Mouse (Mus musculus): ENCODE data around the gene Srprb. TPM values are rescaled to one million over a fixed set of nuclear protein-coding genes. Genes with fewer than 3 reads are reported as not detected.
A peak's percentile ranks its signal among the peaks of the same experiment; 100 is the strongest.
"Not testable (repeated sequence)": the region's sequence is repeated elsewhere in the genome, so short reads cannot be mapped to it uniquely, and the experiment has no call there.

Srprb gene
- polyA plus RNA-seq, 1 experiment from 2014 or later, result 51.5 TPM

DNA sequence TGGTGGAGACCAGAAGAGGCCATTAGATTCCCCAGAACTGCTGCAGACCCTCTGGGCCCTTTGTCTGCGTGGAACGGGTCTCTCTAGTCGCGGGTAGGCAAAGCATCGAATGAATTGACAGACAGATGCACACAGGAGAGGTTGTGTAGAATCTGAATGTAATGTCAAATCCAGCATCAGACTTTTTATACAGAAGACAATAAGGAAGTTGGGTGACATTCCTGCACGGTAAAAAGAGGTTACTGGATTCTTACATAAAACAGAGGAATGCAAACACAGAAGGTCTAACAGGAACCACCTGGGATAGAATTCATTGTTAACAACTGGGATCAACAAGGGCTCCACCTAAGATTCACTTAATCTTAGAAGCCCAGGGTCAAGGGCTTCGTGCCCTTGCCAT lies 46.8 kb downstream of the Srprb start:
- peaks cover 42% of the 10 kb centered on the region for H3K36me3 ChIP-seq
- 85% methylated on average over 7 of the region's 7 CpGs for WGBS

DNA sequence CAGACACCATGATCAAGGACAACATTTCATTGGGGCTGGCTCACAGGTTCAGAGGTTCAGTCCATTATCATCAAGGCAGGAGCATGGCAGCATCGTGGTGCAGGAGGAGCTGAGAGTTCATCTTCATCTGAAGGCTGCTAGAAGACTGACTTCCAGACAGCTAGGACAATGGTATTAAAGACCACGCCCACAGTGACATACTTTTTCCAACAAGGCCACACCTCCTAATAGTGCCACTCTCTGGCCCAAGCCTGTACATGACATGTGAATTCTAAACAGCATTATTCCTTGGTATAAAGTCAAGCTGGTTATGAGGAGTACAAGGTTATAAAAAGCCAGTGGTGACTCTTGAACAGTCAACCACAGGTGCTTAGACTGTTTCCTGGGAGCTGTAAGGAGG lies 47.4 kb downstream of the Srprb start:
- H3K4me2 ChIP-seq, result no peak overlapping the region
- no peaks in the 10 kb centered on the region for H3K27me3 ChIP-seq
- H3K4me3 ChIP-seq, result no peak overlapping the region
- peaks cover 41% of the 10 kb centered on the region for H3K36me3 ChIP-seq
- no peak overlapping the region for H3K27ac ChIP-seq (replicated peaks)
- no peak for ATAC-seq (ENCODE audit: low read depth)
- no peak overlapping the region for H3K9ac ChIP-seq
- H3K4me1 ChIP-seq (replicated peaks), result peaks cover 16% of the 10 kb centered on the region
- WGBS, result 90% methylated on average over 2 of the region's 2 CpGs
- H3K9me3 ChIP-seq, result 0 out of 2 replicates have a peak, but pooled peaks cover 3% of the 10 kb centered on the region

More for the DNA sequence above, 46.8 kb downstream of the Srprb start:
- H3K9ac ChIP-seq; H3K27ac ChIP-seq (replicated peaks); H3K27me3 ChIP-seq; H3K4me2 ChIP-seq; ATAC-seq (ENCODE audit: low read depth); H3K9me3 ChIP-seq; H3K4me3 ChIP-seq: not testable (repeated sequence)
- peaks cover 16% of the 10 kb centered on the region for H3K4me1 ChIP-seq (replicated peaks)

DNA sequence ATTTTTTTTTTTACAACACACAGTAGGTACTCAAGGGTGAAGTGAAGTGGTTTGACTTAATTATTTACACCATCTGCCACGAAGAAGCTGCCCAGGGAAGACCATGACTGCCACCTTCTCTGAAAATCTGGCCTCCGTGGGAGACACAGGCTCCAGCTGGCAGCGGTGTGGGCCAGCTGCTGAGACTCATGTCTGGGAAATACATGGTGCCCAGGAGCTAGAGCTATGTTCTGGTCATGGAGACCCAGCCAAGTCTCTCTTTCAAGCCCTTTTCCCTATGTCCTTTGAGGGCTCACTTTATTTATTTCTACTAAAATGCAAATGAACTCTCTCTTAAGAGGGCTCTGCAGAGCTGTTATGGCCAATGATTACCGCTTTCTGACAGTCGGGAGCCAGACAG lies 48.7 kb downstream of the Srprb start:
- Histone ChIP-seq H3K4me3 (no peak overlapping the region), H3K27ac (replicated peaks) (peak overlapping the region; percentile 70), H3K36me3 (peaks cover 28% of the 10 kb centered on the region; the same call in 1 of the 2 replicates), H3K4me2 (no peak overlapping the region), H3K4me1 (replicated peaks) (peaks cover 21% of the 10 kb centered on the region), H3K9me3 (0 out of 2 replicates have a peak, but pooled peaks cover 3% of the 10 kb centered on the region), H3K9ac (no peak overlapping the region; the same call in 1 of the 2 replicates), H3K27me3 (no peaks in the 10 kb centered on the region)
- ATAC-seq (ENCODE audit: low read depth), result no peak
- 48% methylated on average over 5 of the region's 5 CpGs for WGBS

DNA sequence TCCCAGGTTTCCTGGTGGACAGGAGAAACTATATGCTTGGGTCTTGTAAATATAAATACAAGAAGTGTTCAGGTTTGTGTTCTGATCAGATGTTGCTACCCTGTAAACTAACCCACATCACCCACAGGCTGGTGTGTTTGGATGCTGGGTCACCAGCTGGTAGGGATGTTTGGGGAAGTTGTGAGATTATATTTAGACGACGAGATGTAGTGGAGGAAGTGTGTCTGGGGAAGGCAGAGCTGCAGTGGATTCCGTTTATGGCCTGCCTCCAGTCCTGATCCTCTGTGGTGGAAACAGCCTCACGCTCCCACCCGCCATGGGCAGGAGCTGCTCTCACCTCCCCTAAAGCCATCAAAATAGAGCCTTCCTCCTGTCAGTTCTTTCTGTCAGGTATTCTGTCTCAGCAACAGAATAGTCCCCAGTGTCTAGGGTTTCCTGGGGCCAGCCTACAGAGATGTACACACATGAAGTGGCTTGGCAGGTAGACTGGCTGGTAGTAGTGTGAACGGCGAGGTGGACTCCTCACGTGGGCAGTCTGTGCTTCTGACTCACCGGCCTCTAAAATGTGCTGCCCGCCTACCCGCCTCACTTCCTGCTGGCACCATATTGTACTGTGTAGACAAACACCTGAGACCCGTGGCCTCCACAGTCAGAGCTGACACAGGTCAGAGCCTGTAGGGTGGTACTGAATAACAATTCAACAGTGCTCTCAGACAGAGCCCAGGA lies 52.7 kb downstream of the Srprb start:
- Histone ChIP-seq H3K4me2 (no peak overlapping the region), H3K27ac (replicated peaks) (no peak overlapping the region), H3K9me3 (0 out of 2 replicates have a peak, but pooled peaks cover 3% of the 10 kb centered on the region), H3K27me3 (no peaks in the 10 kb centered on the region), H3K4me1 (replicated peaks) (peaks cover 59% of the 10 kb centered on the region), H3K4me3 (no peak overlapping the region), H3K36me3 (peaks cover 16% of the 10 kb centered on the region; the same call in 1 of the 2 replicates), H3K9ac (no peak overlapping the region)
- 91% methylated on average over 12 of the region's 12 CpGs for WGBS
- ATAC-seq (ENCODE audit: low read depth), result no peak

DNA sequence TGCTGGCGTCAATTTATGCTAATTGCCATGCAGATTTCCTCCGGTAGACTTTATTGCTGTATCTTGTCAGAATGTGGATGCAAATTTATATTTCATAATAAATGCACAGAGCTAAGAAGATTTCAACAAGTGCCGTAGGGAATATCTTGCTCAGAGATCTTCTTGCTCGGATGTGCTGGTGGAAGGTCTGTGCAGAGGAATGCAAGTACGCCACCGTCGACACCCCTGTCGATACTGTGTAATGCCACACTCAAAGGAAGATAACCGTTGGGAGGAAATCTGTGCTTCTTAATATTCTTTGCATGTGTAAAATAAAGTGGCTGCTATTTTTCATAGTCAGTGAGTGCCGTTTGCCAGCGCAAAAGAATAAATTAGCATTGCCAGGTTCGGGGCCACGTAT lies 54.8 kb downstream of the Srprb start:
- H3K36me3 ChIP-seq, result peaks cover 28% of the 10 kb centered on the region
- H3K4me1 ChIP-seq (replicated peaks), result peaks cover 53% of the 10 kb centered on the region
- 0 out of 2 replicates have a peak, but pooled peaks cover 3% of the 10 kb centered on the region for H3K9me3 ChIP-seq
- no peak overlapping the region for H3K4me3 ChIP-seq
- no peaks in the 10 kb centered on the region for H3K27me3 ChIP-seq
- peak; percentile 54 for ATAC-seq (ENCODE audit: low read depth)
- H3K9ac ChIP-seq, result 0 out of 2 replicates have a peak overlapping the region, but pooled peaks have one; percentile 13
- H3K4me2 ChIP-seq, result peak overlapping the region; percentile 30
- 34% methylated on average over 13 of the region's 13 CpGs for WGBS
- peak overlapping the region; percentile 82 for H3K27ac ChIP-seq (replicated peaks)

DNA sequence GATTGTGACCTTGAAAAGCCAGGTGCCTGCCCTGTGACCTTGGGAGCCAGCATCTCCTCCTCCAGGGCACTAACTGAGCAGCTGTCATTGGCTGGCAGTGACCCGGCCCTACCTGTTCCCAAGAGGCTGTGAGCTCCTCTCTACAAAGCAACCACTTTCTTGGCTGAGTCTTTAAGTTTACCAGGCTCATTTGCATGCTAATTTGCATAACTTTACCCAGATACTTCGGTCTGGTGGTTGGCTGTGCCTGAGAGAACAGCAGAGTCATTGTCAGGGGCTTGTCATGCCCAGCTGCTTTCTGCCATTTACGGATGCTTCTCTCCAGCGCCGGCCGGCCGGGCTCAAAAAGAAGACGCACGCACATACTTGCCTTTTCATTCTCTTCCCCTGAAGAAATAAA lies 55.2 kb downstream of the Srprb start:
- 14% methylated on average over 9 of the region's 9 CpGs for WGBS
- Histone ChIP-seq H3K4me2 (peak overlapping the region; percentile 30), H3K9ac (0 out of 2 replicates have a peak overlapping the region, but pooled peaks have one; percentile 13), H3K9me3 (0 out of 2 replicates have a peak, but pooled peaks cover 3% of the 10 kb centered on the region), H3K27ac (replicated peaks) (peak overlapping the region; percentile 82), H3K36me3 (peaks cover 28% of the 10 kb centered on the region), H3K4me3 (no peak overlapping the region), H3K4me1 (replicated peaks) (peaks cover 53% of the 10 kb centered on the region), H3K27me3 (no peaks in the 10 kb centered on the region)
- peak; percentile 76 for ATAC-seq (ENCODE audit: low read depth)

DNA sequence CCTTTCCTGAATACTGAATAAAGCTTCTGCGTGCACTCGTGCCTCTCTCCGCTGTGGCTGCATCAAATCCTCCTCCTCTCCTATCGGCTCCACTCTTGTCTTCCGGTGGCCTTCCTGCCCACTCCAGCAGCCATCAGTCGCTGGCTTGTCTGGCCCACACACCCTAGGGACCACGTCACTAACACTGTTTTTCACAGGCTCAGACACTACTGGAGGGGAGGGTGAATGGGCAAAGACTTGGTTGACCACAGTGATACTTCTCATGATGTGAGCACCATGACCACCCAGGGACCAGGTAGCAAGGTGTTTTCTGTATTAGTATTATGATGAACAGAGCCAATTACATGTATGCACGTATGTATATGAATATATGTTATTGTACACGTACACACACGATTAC lies 55.7 kb downstream of the Srprb start:
- 53% methylated on average over 10 of the region's 10 CpGs for WGBS

DNA sequence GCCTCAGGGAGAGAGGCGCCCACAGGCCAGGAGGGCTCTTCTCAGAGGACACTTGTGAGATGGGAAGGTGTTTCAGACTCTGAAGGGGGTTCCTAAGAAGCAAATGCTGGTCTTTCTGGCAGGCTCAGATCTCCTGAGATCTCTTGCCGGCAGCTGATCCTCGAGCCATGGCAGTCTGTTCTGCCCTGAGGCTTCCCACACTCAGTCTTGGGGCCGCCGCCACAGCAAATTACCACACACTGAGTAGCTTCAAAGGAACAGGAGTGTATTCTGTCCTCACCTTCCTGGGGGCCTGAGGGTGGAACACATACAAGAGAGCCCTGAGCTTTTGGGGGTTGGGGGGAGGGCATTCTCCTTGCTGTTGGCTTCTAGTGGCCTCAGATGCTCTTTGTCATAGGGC lies 56.6 kb downstream of the Srprb start:
- H3K4me1 ChIP-seq (replicated peaks), result peaks cover 58% of the 10 kb centered on the region
- H3K27me3 ChIP-seq, result no peaks in the 10 kb centered on the region
- peaks cover 37% of the 10 kb centered on the region for H3K36me3 ChIP-seq
- H3K9me3 ChIP-seq, result 0 out of 2 replicates have a peak, but pooled peaks cover 1% of the 10 kb centered on the region
- no peak for ATAC-seq (ENCODE audit: low read depth)
- H3K9ac ChIP-seq, result no peak overlapping the region
- WGBS, result 38% methylated on average over 5 of the region's 5 CpGs
- H3K4me2 ChIP-seq, result no peak overlapping the region
- peak overlapping the region; percentile 82 for H3K27ac ChIP-seq (replicated peaks)
- no peak overlapping the region for H3K4me3 ChIP-seq

More for the DNA sequence above, 55.7 kb downstream of the Srprb start:
- H3K4me1 ChIP-seq (replicated peaks), result peaks cover 53% of the 10 kb centered on the region
- no peaks in the 10 kb centered on the region for H3K27me3 ChIP-seq
- peak overlapping the region; percentile 82 for H3K27ac ChIP-seq (replicated peaks)
- 0 out of 2 replicates have a peak, but pooled peaks cover 3% of the 10 kb centered on the region for H3K9me3 ChIP-seq
- H3K36me3 ChIP-seq, result peaks cover 33% of the 10 kb centered on the region
- ATAC-seq (ENCODE audit: low read depth), result peak; percentile 48
- no peak overlapping the region for H3K4me3 ChIP-seq
- no peak overlapping the region for H3K4me2 ChIP-seq
- H3K9ac ChIP-seq, result no peak overlapping the region

DNA sequence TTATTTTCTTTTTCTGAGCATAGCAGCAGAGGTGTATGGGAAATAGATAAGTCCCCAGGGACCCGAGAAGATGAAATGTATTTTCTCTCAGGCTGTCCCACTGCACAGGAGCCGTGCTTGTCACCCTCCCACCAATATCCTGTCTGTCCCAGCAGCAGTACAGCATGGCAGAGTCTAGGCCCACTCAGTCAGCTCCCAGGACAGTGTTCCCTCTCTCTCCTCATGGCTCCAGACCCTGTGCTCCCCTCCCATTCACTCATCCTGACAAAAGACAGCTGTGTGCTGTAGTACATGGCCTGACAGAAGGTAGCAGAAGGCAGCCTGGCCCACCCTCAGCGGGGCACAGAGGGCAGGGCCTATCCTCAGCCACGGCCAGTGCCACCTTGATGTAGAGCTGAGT lies 58.1 kb downstream of the Srprb start:
- Histone ChIP-seq H3K27ac (replicated peaks) (peak overlapping the region; percentile 65), H3K27me3 (no peaks in the 10 kb centered on the region), H3K4me2 (no peak overlapping the region), H3K9me3 (no peaks in the 10 kb centered on the region), H3K4me3 (no peak overlapping the region), H3K4me1 (replicated peaks) (peaks cover 73% of the 10 kb centered on the region), H3K9ac (peak overlapping the region; percentile 3), H3K36me3 (peaks cover 34% of the 10 kb centered on the region)
- 50% methylated on average over 4 of the region's 4 CpGs for whole genome bisulfite sequencing
- no peak for ATAC-seq (ENCODE audit: low read depth)

DNA sequence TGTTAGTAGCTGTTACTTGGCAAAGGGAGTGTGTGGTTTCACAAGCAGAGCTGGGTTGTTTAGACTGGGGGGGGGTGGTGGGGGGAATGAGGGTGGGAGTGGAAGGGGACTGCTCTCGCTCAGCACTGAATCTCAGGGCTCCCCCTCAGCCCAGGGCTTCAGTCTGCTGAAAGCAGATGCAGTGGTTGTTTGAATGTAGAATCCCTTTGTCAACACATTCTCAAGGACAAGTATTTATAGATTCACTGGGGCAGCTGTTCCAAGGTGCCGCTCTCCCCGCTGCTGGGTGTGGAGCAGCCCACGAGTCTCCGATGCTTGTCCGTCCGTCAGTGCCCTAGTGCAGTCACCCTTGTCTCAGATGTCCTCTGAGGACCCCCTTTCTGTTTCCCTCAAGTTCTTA lies 60.7 kb downstream of the Srprb start:
- Histone ChIP-seq H3K4me3 (no peak overlapping the region), H3K4me1 (replicated peaks) (peaks cover 69% of the 10 kb centered on the region), H3K27me3 (no peaks in the 10 kb centered on the region), H3K9me3 (no peaks in the 10 kb centered on the region), H3K27ac (replicated peaks) (no peak overlapping the region), H3K4me2 (no peak overlapping the region), H3K9ac (no peak overlapping the region), H3K36me3 (peaks cover 34% of the 10 kb centered on the region)
- WGBS, result 92% methylated on average over 7 of the region's 7 CpGs
- ATAC-seq (ENCODE audit: low read depth), result no peak

DNA sequence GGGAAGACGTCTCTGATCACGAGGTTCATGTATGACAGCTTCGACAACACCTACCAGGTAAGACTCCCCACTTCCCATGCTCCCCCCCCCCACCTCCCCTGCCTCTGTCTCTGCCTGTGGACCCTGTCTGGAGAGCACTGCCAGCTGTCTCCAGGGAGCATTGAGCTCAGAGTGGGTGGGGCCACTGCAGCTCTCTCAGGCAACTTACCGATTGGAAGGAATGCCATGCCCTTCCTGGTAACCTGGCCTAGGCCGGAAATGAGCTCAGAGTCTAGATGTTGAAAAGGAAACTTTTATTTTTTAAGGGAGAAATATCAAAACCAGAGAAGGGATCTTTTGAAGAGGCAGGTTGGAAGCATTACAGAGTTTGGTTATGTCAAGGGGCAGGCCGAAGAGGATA lies 61.6 kb downstream of the Srprb start:
- no peaks in the 10 kb centered on the region for H3K9me3 ChIP-seq
- no peaks in the 10 kb centered on the region for H3K27me3 ChIP-seq
- no peak overlapping the region for H3K9ac ChIP-seq
- peaks cover 34% of the 10 kb centered on the region for H3K36me3 ChIP-seq
- no peak overlapping the region for H3K27ac ChIP-seq (replicated peaks)
- no peak overlapping the region for H3K4me3 ChIP-seq
- 86% methylated on average over 6 of the region's 6 CpGs for WGBS
- ATAC-seq (ENCODE audit: low read depth), result no peak
- H3K4me1 ChIP-seq (replicated peaks), result peaks cover 69% of the 10 kb centered on the region
- no peak overlapping the region for H3K4me2 ChIP-seq

DNA sequence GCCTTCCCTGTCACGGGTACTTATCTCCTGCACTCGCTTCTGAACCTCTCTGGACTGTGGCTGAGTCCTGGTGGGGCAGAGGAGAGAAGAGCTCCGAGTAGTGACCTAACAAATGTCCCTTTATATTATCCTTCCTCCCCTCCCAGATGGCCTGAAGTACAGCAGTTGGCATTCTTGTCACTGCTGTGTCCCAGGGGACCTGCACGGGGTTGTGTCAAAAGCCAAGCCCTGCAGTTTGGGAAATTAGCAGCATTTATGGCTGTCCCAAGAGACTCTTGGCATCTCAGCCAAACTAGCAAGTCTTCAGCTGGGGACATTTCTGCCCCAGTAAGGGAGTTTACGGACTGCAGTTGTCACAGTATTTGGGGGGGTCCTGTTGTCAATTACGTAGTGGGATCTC lies 62.5 kb downstream of the Srprb start:
- no peaks in the 10 kb centered on the region for H3K27me3 ChIP-seq
- peaks cover 34% of the 10 kb centered on the region for H3K36me3 ChIP-seq
- no peaks in the 10 kb centered on the region for H3K9me3 ChIP-seq
- H3K9ac ChIP-seq, result no peak overlapping the region
- no peak overlapping the region for H3K4me2 ChIP-seq
- no peak overlapping the region for H3K4me3 ChIP-seq
- WGBS, result 40% methylated on average over 6 of the region's 6 CpGs
- H3K4me1 ChIP-seq (replicated peaks), result peaks cover 69% of the 10 kb centered on the region
- H3K27ac ChIP-seq (replicated peaks), result no peak overlapping the region
- no peak for ATAC-seq (ENCODE audit: low read depth)

Data from neural tube, embryonic 13.5 days (tissue).